Mouse (Mus musculus) midbrain, embryonic 13.5 days (tissue): ENCODE measurements at regions not wholly inside any gene's neighbourhood (a gene's known extent, or its start where the extent isn't known, plus 50 kb on each side); places are given as distances from the start of the nearest gene placed in this dataset.

ENCODE experiments used
- ATAC-seq: fragments of 200-750 bp; cut with Nextera tagmentation; 2 replicates; pipeline ENCODE4 v1.8.0; 2017; ENCODE audit warnings: mild to moderate bottlenecking, moderate TSS enrichment, moderate library complexity
- H3K27ac ChIP-seq: fragments of 300-500 bp; sonication (generic); 2 replicates; pipeline ENCODE4 v1.5.1; 2015; ENCODE audit warnings: inconsistent platforms, mild to moderate bottlenecking, moderate library complexity
- H3K27me3 ChIP-seq: fragments of 300-500 bp; sonication (generic); 2 replicates; pipeline ENCODE4 v1.6.1; 2015; ENCODE audit warnings: mild to moderate bottlenecking, inconsistent platforms
- H3K36me3 ChIP-seq: fragments of 300-500 bp; sonication (generic); 2 replicates; pipeline ENCODE4 v1.6.1; 2015; ENCODE audit warnings: mild to moderate bottlenecking, inconsistent platforms
- H3K4me1 ChIP-seq: fragments of 300-500 bp; sonication (generic); replicated peaks from 2 replicates; pipeline ENCODE4 v1.6.1; 2015; ENCODE audit warnings: inconsistent platforms
- H3K4me2 ChIP-seq: fragments of 300-500 bp; sonication (generic); replicated peaks from 2 replicates; pipeline ENCODE4 v1.6.1; 2015; ENCODE audit warnings: moderate library complexity, mild to moderate bottlenecking, inconsistent platforms
- H3K4me3 ChIP-seq: fragments of 300-500 bp; sonication (generic); replicated peaks from 2 replicates; pipeline ENCODE4 v1.5.1; 2015; ENCODE audit warnings: mild to moderate bottlenecking, inconsistent platforms
- H3K9ac ChIP-seq: fragments of 300-500 bp; sonication (generic); replicated peaks from 2 replicates; pipeline ENCODE4 v1.6.1; 2015; ENCODE audit warnings: mild to moderate bottlenecking, inconsistent platforms
- H3K9me3 ChIP-seq: fragments of 300-500 bp; sonication (generic); 2 replicates; pipeline ENCODE4 v1.6.1; 2016; ENCODE audit warnings: mild to moderate bottlenecking, inconsistent platforms
- WGBS: fragments of 180-500 bp; shearing (Covaris S2); methylation state at CpG from one replicate; pipeline ENCODE4 v1.1.7; 2015; 5-methylcytosine and 5-hydroxymethylcytosine counted together

GRCm38 (mm10) chr13:11347787-11348501 lies 758.8 kb downstream of the Ryr2 start:
- H3K27me3 ChIP-seq = no peaks in the 10 kb centered on the region
- ATAC-seq = peak; percentile 79
- no peaks in the 10 kb centered on the region for H3K9me3 ChIP-seq
- no peak overlapping the region for H3K4me2 ChIP-seq
- H3K4me1 ChIP-seq = peaks cover 8% of the 10 kb centered on the region; the same call in 1 of the 2 replicates
- no peak overlapping the region for H3K4me3 ChIP-seq
- H3K36me3 ChIP-seq = no peaks in the 10 kb centered on the region
- no peak overlapping the region; the same call in 1 of the 2 replicates for H3K27ac ChIP-seq
- 48% methylated on average over 6 of the region's 6 CpGs for WGBS
- H3K9ac ChIP-seq = no peak overlapping the region

- 50% methylated on average over 2 of the region's 2 CpGs for WGBS
Measured at GRCm38 (mm10) chr13:11344500-11344899, 762.2 kb downstream of the Ryr2 start.

GRCm38 (mm10) chr13:11338297-11338616 lies 768.5 kb downstream of the Ryr2 start:
- no peak overlapping the region for H3K27ac ChIP-seq
- WGBS = 58% methylated on average over 9 of the region's 9 CpGs

More at GRCm38 (mm10) chr13:11344500-11344899, 762.2 kb downstream of the Ryr2 start:
- Histone ChIP-seq H3K27ac (no peak overlapping the region), H3K9ac (no peak overlapping the region), H3K36me3 (no peaks in the 10 kb centered on the region), H3K4me2 (no peak overlapping the region), H3K27me3 (no peaks in the 10 kb centered on the region), H3K9me3 (no peaks in the 10 kb centered on the region), H3K4me3 (no peak overlapping the region), H3K4me1 (peaks cover 8% of the 10 kb centered on the region; the same call in 1 of the 2 replicates)
- no peak for ATAC-seq

GRCm38 (mm10) chr13:11337610-11338296 lies 769.0 kb downstream of the Ryr2 start:
- H3K27ac ChIP-seq = no peak overlapping the region
- H3K36me3 ChIP-seq = no peaks in the 10 kb centered on the region
- no peak overlapping the region for H3K9ac ChIP-seq
- H3K4me2 ChIP-seq = no peak overlapping the region
- no peaks in the 10 kb centered on the region for H3K9me3 ChIP-seq
- peak; percentile 55; the same call in 1 of the 2 replicates for ATAC-seq
- no peaks in the 10 kb centered on the region for H3K4me1 ChIP-seq
- no peaks in the 10 kb centered on the region for H3K27me3 ChIP-seq
- no peak overlapping the region for H3K4me3 ChIP-seq
- WGBS = 57% methylated on average over 4 of the region's 4 CpGs

More at GRCm38 (mm10) chr13:11338297-11338616, 768.5 kb downstream of the Ryr2 start:
- no peaks in the 10 kb centered on the region for H3K9me3 ChIP-seq
- H3K4me3 ChIP-seq = no peak overlapping the region
- H3K27me3 ChIP-seq = no peaks in the 10 kb centered on the region
- H3K4me2 ChIP-seq = no peak overlapping the region
- H3K36me3 ChIP-seq = no peaks in the 10 kb centered on the region
- H3K9ac ChIP-seq = no peak overlapping the region
- no peaks in the 10 kb centered on the region for H3K4me1 ChIP-seq
- ATAC-seq = peak; percentile 73

- 85% methylated on average over 3 of the region's 3 CpGs for WGBS
- ATAC-seq = no peak
Measured at GRCm38 (mm10) chr13:11336958-11337357, 769.8 kb downstream of the Ryr2 start.

GRCm38 (mm10) chr13:11331991-11332390 lies 774.8 kb downstream of the Ryr2 start:
- no peak for ATAC-seq
- 92% methylated on average over 4 of the region's 4 CpGs for WGBS
- no peaks in the 10 kb centered on the region for H3K27me3 ChIP-seq
- no peak overlapping the region for H3K4me2 ChIP-seq
- H3K9me3 ChIP-seq = no peaks in the 10 kb centered on the region
- H3K9ac ChIP-seq = no peak overlapping the region
- H3K36me3 ChIP-seq = no peaks in the 10 kb centered on the region
- no peak overlapping the region for H3K4me3 ChIP-seq
- H3K27ac ChIP-seq = no peak overlapping the region
- H3K4me1 ChIP-seq = no peaks in the 10 kb centered on the region

More at GRCm38 (mm10) chr13:11336958-11337357, 769.8 kb downstream of the Ryr2 start:
- no peaks in the 10 kb centered on the region for H3K4me1 ChIP-seq
- H3K27ac ChIP-seq = no peak overlapping the region
- no peak overlapping the region for H3K4me3 ChIP-seq
- H3K9me3 ChIP-seq = no peaks in the 10 kb centered on the region
- no peak overlapping the region for H3K9ac ChIP-seq
- no peaks in the 10 kb centered on the region for H3K27me3 ChIP-seq
- no peaks in the 10 kb centered on the region for H3K36me3 ChIP-seq
- no peak overlapping the region for H3K4me2 ChIP-seq

- H3K27me3 ChIP-seq = no peaks in the 10 kb centered on the region
- no peaks in the 10 kb centered on the region for H3K36me3 ChIP-seq
- H3K4me2 ChIP-seq = no peak overlapping the region
- peak; percentile 60; the same call in 1 of the 2 replicates for ATAC-seq
- H3K9me3 ChIP-seq = peaks cover 8% of the 10 kb centered on the region; the same call in 1 of the 2 replicates
- H3K4me3 ChIP-seq = no peak overlapping the region
- 65% methylated on average over 2 of the region's 2 CpGs for WGBS
- H3K4me1 ChIP-seq = no peaks in the 10 kb centered on the region
- no peak overlapping the region for H3K9ac ChIP-seq
- no peak overlapping the region for H3K27ac ChIP-seq
Measured at GRCm38 (mm10) chr13:11308716-11309115, 798.0 kb downstream of the Ryr2 start.

GRCm38 (mm10) chr13:11295493-11295892 lies 811.3 kb downstream of the Ryr2 start:
- 91% methylated on average over 2 of the region's 2 CpGs for WGBS
- Histone ChIP-seq H3K27ac (no peak overlapping the region), H3K4me1 (no peaks in the 10 kb centered on the region), H3K9ac (no peak overlapping the region), H3K9me3 (no peaks in the 10 kb centered on the region), H3K36me3 (no peaks in the 10 kb centered on the region), H3K4me3 (no peak overlapping the region), H3K27me3 (no peaks in the 10 kb centered on the region), H3K4me2 (no peak overlapping the region)
- ATAC-seq = no peak

GRCm38 (mm10) chr13:11294689-11295088 lies 812.1 kb downstream of the Ryr2 start:
- no peaks in the 10 kb centered on the region for H3K27me3 ChIP-seq
- H3K36me3 ChIP-seq = no peaks in the 10 kb centered on the region
- no peak overlapping the region for H3K4me2 ChIP-seq
- no peaks in the 10 kb centered on the region for H3K4me1 ChIP-seq
- no peak overlapping the region for H3K9ac ChIP-seq
- 94% methylated on average over 1 of the region's 1 CpGs for WGBS
- H3K9me3 ChIP-seq = no peaks in the 10 kb centered on the region
- ATAC-seq = no peak
- H3K27ac ChIP-seq = no peak overlapping the region
- H3K4me3 ChIP-seq = no peak overlapping the region

GRCm38 (mm10) chr13:11293750-11294149 lies 813.0 kb downstream of the Ryr2 start:
- Histone ChIP-seq H3K27ac (no peak overlapping the region), H3K9me3 (no peaks in the 10 kb centered on the region), H3K4me3 (no peak overlapping the region), H3K9ac (no peak overlapping the region), H3K4me1 (no peaks in the 10 kb centered on the region), H3K36me3 (no peaks in the 10 kb centered on the region), H3K4me2 (no peak overlapping the region), H3K27me3 (no peaks in the 10 kb centered on the region)
- no peak for ATAC-seq

- Histone ChIP-seq H3K4me2 (no peak overlapping the region), H3K9me3 (no peaks in the 10 kb centered on the region), H3K27me3 (no peaks in the 10 kb centered on the region), H3K36me3 (no peaks in the 10 kb centered on the region), H3K4me1 (no peaks in the 10 kb centered on the region), H3K9ac (no peak overlapping the region), H3K27ac (no peak overlapping the region), H3K4me3 (no peak overlapping the region)
- WGBS = 26% methylated on average over 1 of the region's 1 CpGs
- no peak for ATAC-seq
Measured at GRCm38 (mm10) chr13:11273896-11274295, 832.8 kb downstream of the Ryr2 start.

- no peak overlapping the region for H3K4me2 ChIP-seq
- H3K27me3 ChIP-seq = no peaks in the 10 kb centered on the region
- H3K4me3 ChIP-seq = no peak overlapping the region
- H3K9ac ChIP-seq = no peak overlapping the region
- 92% methylated on average over 5 of the region's 5 CpGs for WGBS
- no peak overlapping the region for H3K27ac ChIP-seq
- ATAC-seq = no peak
- H3K9me3 ChIP-seq = no peaks in the 10 kb centered on the region
- H3K36me3 ChIP-seq = no peaks in the 10 kb centered on the region
- H3K4me1 ChIP-seq = no peaks in the 10 kb centered on the region
Measured at GRCm38 (mm10) chr13:11268673-11269340, 837.9 kb downstream of the Ryr2 start.
